Mouse (Mus musculus): ENCODE measurements at regions not wholly inside any gene's neighbourhood (a gene's known extent, or its start where the extent isn't known, plus 50 kb on each side); places are given as distances from the start of the nearest gene placed in this dataset.

- intact Hi-C loops (cut with DNase I): no loop called here
- DNase-seq (ENCODE audit: extremely low spot score in 1 of 2, low spot score in 2 of 2): no peak
Observed at GRCm38 (mm10) chr7:135813616-135814015, 97.5 kb upstream of the Mki67 start.

GRCm38 (mm10) chr7:135816191-135816590 lies 100.0 kb upstream of the Mki67 start:
- intact Hi-C loops (cut with DNase I): no loop called here
- DNase-seq (ENCODE audit: extremely low spot score in 1 of 2, low spot score in 2 of 2): no peak

GRCm38 (mm10) chr7:135817868-135818267 lies 101.7 kb upstream of the Mki67 start:
- DNase-seq (ENCODE audit: extremely low spot score in 1 of 2, low spot score in 2 of 2): no peak
- intact Hi-C loops (cut with DNase I): no loop called here

GRCm38 (mm10) chr7:135818298-135818697 lies 102.1 kb upstream of the Mki67 start:
- no peak for DNase-seq (ENCODE audit: extremely low spot score in 1 of 2, low spot score in 2 of 2)
- intact Hi-C loops (cut with DNase I): no loop called here

- intact Hi-C loops (cut with DNase I): no loop called here
- no peak for DNase-seq (ENCODE audit: extremely low spot score in 1 of 2, low spot score in 2 of 2)
Observed at GRCm38 (mm10) chr7:135823884-135824750, 108.0 kb upstream of the Mki67 start.

- no peak for DNase-seq (ENCODE audit: extremely low spot score in 1 of 2, low spot score in 2 of 2)
- intact Hi-C loops (cut with DNase I): no loop called here
Observed at GRCm38 (mm10) chr7:135829246-135829645, 113.1 kb upstream of the Mki67 start.

- intact Hi-C loops (cut with DNase I): loop anchor here (10.0 kb wide), 2 partner anchors 651 to 1491 kb away; no protein-coding TSS in a partner anchor
- DNase-seq (ENCODE audit: extremely low spot score in 1 of 2, low spot score in 2 of 2): peak in 1 of 2 experiments; percentile 38
Observed at GRCm38 (mm10) chr7:135833425-135833824, 117.3 kb upstream of the Mki67 start.

GRCm38 (mm10) chr7:135836808-135837733 lies 120.9 kb upstream of the Mki67 start:
- intact Hi-C loops (cut with DNase I): loop anchor here (5.0 to 10.0 kb wide), 3 partner anchors 215 to 1488 kb away; no protein-coding TSS in a partner anchor
- peak; percentile 79 to 83 for DNase-seq (ENCODE audit: extremely low spot score in 1 of 2, low spot score in 2 of 2)

- intact Hi-C loops (cut with DNase I): no loop called here
- DNase-seq (ENCODE audit: extremely low spot score in 1 of 2, low spot score in 2 of 2): no peak
Observed at GRCm38 (mm10) chr7:135844018-135844417, 127.9 kb upstream of the Mki67 start.

- DNase-seq (ENCODE audit: extremely low spot score in 1 of 2, low spot score in 2 of 2): no peak
- intact Hi-C loops (cut with DNase I): no loop called here
Observed at GRCm38 (mm10) chr7:135847304-135847703, 131.1 kb upstream of the Mki67 start.

GRCm38 (mm10) chr7:135848170-135848569 lies 132.0 kb upstream of the Mki67 start:
- intact Hi-C loops (cut with DNase I): no loop called here
- no peak for DNase-seq (ENCODE audit: extremely low spot score in 1 of 2, low spot score in 2 of 2)

- no peak for DNase-seq (ENCODE audit: extremely low spot score in 1 of 2, low spot score in 2 of 2)
- intact Hi-C loops (cut with DNase I): no loop called here
Observed at GRCm38 (mm10) chr7:135848833-135849232, 132.7 kb upstream of the Mki67 start.

- peak in 1 of 2 experiments; percentile 63 for DNase-seq (ENCODE audit: extremely low spot score in 1 of 2, low spot score in 2 of 2)
- intact Hi-C loops (cut with DNase I): no loop called here
Observed at GRCm38 (mm10) chr7:135853127-135853813, 137.1 kb upstream of the Mki67 start.

- intact Hi-C loops (cut with DNase I): no loop called here
- no peak for DNase-seq (ENCODE audit: extremely low spot score in 1 of 2, low spot score in 2 of 2)
Observed at GRCm38 (mm10) chr7:135853814-135854324, 137.7 kb upstream of the Mki67 start.

- intact Hi-C loops (cut with DNase I): no loop called here
- DNase-seq (ENCODE audit: extremely low spot score in 1 of 2, low spot score in 2 of 2): no peak
Observed at GRCm38 (mm10) chr7:135860288-135860687, 144.1 kb upstream of the Mki67 start.

GRCm38 (mm10) chr7:135860741-135861408 lies 144.7 kb upstream of the Mki67 start:
- DNase-seq (ENCODE audit: extremely low spot score in 1 of 2, low spot score in 2 of 2): peak in 1 of 2 experiments; percentile 24
- intact Hi-C loops (cut with DNase I): no loop called here

- intact Hi-C loops (cut with DNase I): no loop called here
- DNase-seq (ENCODE audit: extremely low spot score in 1 of 2, low spot score in 2 of 2): peak in 1 of 2 experiments; percentile 23
Observed at GRCm38 (mm10) chr7:135861409-135861805, 145.2 kb upstream of the Mki67 start.

Measured in left cerebral cortex, postnatal 10 days (tissue).